Mouse (Mus musculus): ENCODE measurements around the gene Trpc2.
A peak's percentile ranks its signal among the peaks of the same experiment; 100 is the strongest.

The Trpc2 gene

GRCm38 (mm10) chr7:102102696-102103095 lies 19.8 kb downstream of the Trpc2 start:
- DNase-seq (ENCODE audit: low spot score): no peak

GRCm38 (mm10) chr7:102103555-102103954 lies 20.6 kb downstream of the Trpc2 start:
- DNase-seq (ENCODE audit: low spot score): no peak

GRCm38 (mm10) chr7:102104126-102104525 lies 21.2 kb downstream of the Trpc2 start:
- DNase-seq (ENCODE audit: low spot score): no peak

GRCm38 (mm10) chr7:102106700-102107141 lies 23.8 kb downstream of the Trpc2 start:
- peak; percentile 27 for DNase-seq (ENCODE audit: low spot score)

- DNase-seq (ENCODE audit: low spot score): no peak
Observed at GRCm38 (mm10) chr7:102108206-102108605, 25.3 kb downstream of the Trpc2 start.

GRCm38 (mm10) chr7:102109171-102109570 lies 26.3 kb downstream of the Trpc2 start, which contains the start of gene Art5:
Art5 (minus strand) TSS chr7:102109489.
- no peak for DNase-seq (ENCODE audit: low spot score)

- no peak for DNase-seq (ENCODE audit: low spot score)
Observed at GRCm38 (mm10) chr7:102109746-102110145, 26.8 kb downstream of the Trpc2 start.

- no peak for DNase-seq (ENCODE audit: low spot score)
Observed at GRCm38 (mm10) chr7:102113151-102113729, 30.3 kb downstream of the Trpc2 start.

GRCm38 (mm10) chr7:102116579-102117331 lies 33.8 kb downstream of the Trpc2 start, which contains the start of gene Chrna10:
Chrna10 (minus strand) TSS chr7:102116828.
- no peak for DNase-seq (ENCODE audit: low spot score)

- no peak for DNase-seq (ENCODE audit: low spot score)
Observed at GRCm38 (mm10) chr7:102117382-102117781, 34.5 kb downstream of the Trpc2 start.

- DNase-seq (ENCODE audit: low spot score): no peak
Observed at GRCm38 (mm10) chr7:102120326-102120725, 37.4 kb downstream of the Trpc2 start.

GRCm38 (mm10) chr7:102132395-102132794 lies 49.5 kb downstream of the Trpc2 start:
- no peak for DNase-seq (ENCODE audit: low spot score)

GRCm38 (mm10) chr7:102137464-102137863 lies 54.5 kb downstream of the Trpc2 start:
- DNase-seq (ENCODE audit: low spot score): no peak

- no peak for DNase-seq (ENCODE audit: low spot score)
Observed at GRCm38 (mm10) chr7:102137898-102138297, 55.0 kb downstream of the Trpc2 start.
